Mouse (Mus musculus): ENCODE results near the gene Rasl10b. TPM values are rescaled to one million over a fixed set of nuclear protein-coding genes. Genes with fewer than 3 reads are reported as not detected.

Rasl10b gene
- polyA plus RNA-seq, 1 experiment from 2014 or later = 6.3 TPM

DNA sequence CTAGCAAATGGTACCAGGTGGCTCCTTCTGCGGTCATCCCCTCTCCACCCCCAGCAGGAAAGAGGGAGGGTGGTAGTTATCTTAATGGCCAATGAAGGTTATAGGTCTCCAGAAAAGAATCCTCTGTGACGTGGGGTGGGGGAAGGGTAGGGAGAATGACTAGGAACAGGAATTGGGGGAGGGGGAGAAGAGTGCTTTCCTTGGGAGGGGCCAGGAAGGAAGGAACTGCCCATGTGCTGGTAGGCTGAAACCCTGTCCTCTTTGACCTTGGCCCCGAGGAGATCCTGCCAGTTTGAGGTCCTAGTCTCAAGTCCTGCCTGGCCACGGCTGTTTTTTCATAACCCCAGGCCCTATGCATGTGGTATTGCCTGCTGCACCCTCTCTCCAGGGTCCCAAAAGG, 40.4 kb downstream of the Rasl10b start:
- Histone ChIP-seq H3K4me1 (peaks cover 22% of the 10 kb centered on the region), H3K4me2 (replicated peaks) (no peak overlapping the region), H3K9ac (no peak overlapping the region), H3K36me3 (no peaks in the 10 kb centered on the region), H3K27ac (no peak overlapping the region), H3K27me3 (peaks cover 21% of the 10 kb centered on the region), H3K9me3 (no peaks in the 10 kb centered on the region), H3K4me3 (no peak overlapping the region)
- WGBS = 18% methylated on average over 4 of the region's 4 CpGs
- ATAC-seq (ENCODE audit: insufficient number of reproducible peaks, insufficient read depth, low FRiP score, low TSS enrichment) = no peak

DNA sequence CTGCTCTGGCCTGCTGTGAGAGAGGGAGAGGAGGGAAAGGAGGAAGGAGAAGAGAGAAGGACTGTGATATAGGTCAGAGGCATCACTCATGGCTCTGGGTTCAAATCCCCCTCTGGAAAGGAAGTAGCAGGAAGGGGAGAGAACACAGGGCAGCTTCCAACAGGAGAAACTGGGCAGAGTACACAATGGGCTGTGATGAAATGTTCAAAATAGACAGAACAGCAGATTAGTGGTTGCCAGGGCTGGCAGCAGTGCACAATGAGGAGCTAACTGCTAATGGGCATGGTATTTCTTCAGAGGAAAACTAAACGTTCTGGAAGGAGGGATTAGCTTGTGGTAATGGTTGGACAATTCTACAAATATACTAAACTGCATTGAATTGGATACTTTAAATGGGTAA, 41.6 kb downstream of the Rasl10b start:
- no peaks in the 10 kb centered on the region for H3K9me3 ChIP-seq
- peaks cover 8% of the 10 kb centered on the region for H3K27me3 ChIP-seq
- ATAC-seq (ENCODE audit: insufficient number of reproducible peaks, insufficient read depth, low FRiP score, low TSS enrichment) = no peak
- H3K36me3 ChIP-seq = no peaks in the 10 kb centered on the region
- H3K4me1 ChIP-seq = peaks cover 20% of the 10 kb centered on the region
- H3K4me2 ChIP-seq (replicated peaks) = no peak overlapping the region
- 32% methylated on average over 1 of the region's 1 CpGs for WGBS
- no peak overlapping the region for H3K4me3 ChIP-seq
- H3K27ac ChIP-seq = no peak overlapping the region
- H3K9ac ChIP-seq = no peak overlapping the region

DNA sequence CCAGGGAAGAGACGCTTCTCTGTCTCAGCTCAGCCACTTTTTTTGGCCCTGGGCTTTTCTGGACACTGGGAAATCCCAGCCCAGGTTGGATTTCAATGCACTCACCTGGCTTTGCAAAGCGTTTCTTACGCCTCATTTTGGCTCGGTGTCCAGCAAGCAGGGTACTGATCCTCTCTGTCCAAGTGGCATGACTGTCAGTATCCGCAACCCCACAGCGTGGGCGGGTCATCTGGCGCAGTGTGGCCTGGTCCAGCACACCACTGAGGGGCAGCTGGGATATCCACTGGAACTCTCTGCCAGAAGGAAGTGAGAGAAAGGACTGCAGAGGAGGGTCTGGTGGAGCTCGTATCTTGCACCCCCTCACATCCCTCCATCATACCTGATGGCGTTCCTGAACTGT, 42.3 kb downstream of the Rasl10b start:
- WGBS = 81% methylated on average over 10 of the region's 10 CpGs

DNA sequence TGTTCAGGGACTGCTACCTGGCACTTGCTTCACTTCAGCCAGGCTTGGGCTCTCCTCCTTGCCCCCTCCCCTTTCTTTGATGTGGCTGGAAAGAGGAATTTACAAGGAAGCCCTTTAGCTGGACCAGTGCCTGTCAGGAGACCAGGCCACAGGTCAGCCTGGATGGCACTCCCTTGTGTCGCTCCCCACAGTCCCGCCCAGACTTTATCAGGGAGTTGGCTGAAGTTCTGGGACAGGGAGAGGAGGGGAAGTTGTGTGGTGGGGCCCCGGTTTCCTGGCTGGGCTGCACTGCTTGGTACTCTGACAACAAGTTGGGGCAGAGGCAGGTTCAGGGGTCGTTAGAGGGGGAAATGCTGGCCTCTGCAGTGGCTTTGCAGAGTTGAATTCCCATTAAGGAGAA, 45.6 kb downstream of the Rasl10b start:
- Histone ChIP-seq H3K9ac (no peak overlapping the region), H3K4me3 (no peak overlapping the region), H3K4me1 (peaks cover 5% of the 10 kb centered on the region), H3K4me2 (replicated peaks) (no peak overlapping the region), H3K36me3 (no peaks in the 10 kb centered on the region), H3K27me3 (no peaks in the 10 kb centered on the region), H3K9me3 (no peaks in the 10 kb centered on the region), H3K27ac (no peak overlapping the region)
- WGBS = 19% methylated on average over 4 of the region's 4 CpGs
- ATAC-seq (ENCODE audit: insufficient number of reproducible peaks, insufficient read depth, low FRiP score, low TSS enrichment) = no peak

More for the DNA sequence above, 42.3 kb downstream of the Rasl10b start:
- Histone ChIP-seq H3K9ac (no peak overlapping the region), H3K4me3 (no peak overlapping the region), H3K36me3 (no peaks in the 10 kb centered on the region), H3K9me3 (no peaks in the 10 kb centered on the region), H3K4me2 (replicated peaks) (no peak overlapping the region), H3K27me3 (peaks cover 6% of the 10 kb centered on the region), H3K4me1 (peaks cover 20% of the 10 kb centered on the region), H3K27ac (no peak overlapping the region)
- no peak for ATAC-seq (ENCODE audit: insufficient number of reproducible peaks, insufficient read depth, low FRiP score, low TSS enrichment)

DNA sequence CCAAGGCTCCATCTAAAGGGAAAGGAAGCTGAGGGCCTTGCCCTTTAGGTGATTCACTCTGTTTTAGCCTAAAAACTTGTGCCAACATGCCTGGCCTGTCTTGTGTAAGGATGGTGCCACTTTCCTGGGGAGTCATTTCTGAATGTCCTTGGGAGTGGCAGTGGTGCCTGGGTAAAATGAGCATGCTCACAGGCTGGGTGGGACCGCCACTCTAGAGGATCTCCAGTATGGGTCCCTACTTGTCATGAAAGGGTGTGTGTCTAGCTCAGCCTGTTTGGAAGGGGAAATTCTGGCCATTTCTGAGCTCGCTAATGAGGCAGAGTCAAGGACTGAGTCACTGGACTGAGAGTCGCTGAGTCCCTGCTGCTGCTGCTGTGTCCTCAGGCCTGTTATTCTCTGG, 46.7 kb downstream of the Rasl10b start:
- no peak overlapping the region for H3K4me3 ChIP-seq
- no peak for ATAC-seq (ENCODE audit: insufficient number of reproducible peaks, insufficient read depth, low FRiP score, low TSS enrichment)
- no peaks in the 10 kb centered on the region for H3K36me3 ChIP-seq
- no peak overlapping the region for H3K9ac ChIP-seq
- peaks cover 5% of the 10 kb centered on the region for H3K4me1 ChIP-seq
- H3K4me2 ChIP-seq (replicated peaks) = no peak overlapping the region
- H3K27me3 ChIP-seq = peaks cover 5% of the 10 kb centered on the region; the same call in 1 of the 2 replicates
- H3K27ac ChIP-seq = no peak overlapping the region
- 63% methylated on average over 3 of the region's 3 CpGs for WGBS
- H3K9me3 ChIP-seq = no peaks in the 10 kb centered on the region

DNA sequence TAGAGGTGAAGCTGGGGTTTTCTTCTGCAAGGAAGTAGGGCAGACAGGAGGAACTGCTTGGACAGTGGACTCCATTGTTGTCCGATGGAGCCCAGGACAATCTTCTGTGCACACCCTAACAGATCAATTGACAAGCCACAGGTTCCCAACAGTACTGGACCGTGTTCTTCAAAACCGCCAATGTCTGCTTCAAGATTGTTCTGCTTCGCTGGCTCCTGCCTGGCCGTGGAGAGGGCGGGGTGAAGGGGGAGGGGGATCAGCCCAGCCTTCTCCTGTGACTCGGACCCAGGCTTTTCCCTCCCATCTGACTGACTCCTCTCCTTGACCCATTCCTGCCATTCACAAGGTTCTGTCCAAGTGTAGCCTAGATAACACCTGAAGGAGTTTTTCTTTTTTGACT, 48.3 kb downstream of the Rasl10b start:
- H3K27ac ChIP-seq = no peak overlapping the region
- ATAC-seq (ENCODE audit: insufficient number of reproducible peaks, insufficient read depth, low FRiP score, low TSS enrichment) = no peak
- H3K36me3 ChIP-seq = no peaks in the 10 kb centered on the region
- H3K27me3 ChIP-seq = peaks cover 14% of the 10 kb centered on the region
- no peak overlapping the region for H3K4me3 ChIP-seq
- H3K4me2 ChIP-seq (replicated peaks) = no peak overlapping the region
- WGBS = 25% methylated on average over 7 of the region's 7 CpGs
- peaks cover 5% of the 10 kb centered on the region for H3K4me1 ChIP-seq
- no peak overlapping the region for H3K9ac ChIP-seq
- no peaks in the 10 kb centered on the region for H3K9me3 ChIP-seq

DNA sequence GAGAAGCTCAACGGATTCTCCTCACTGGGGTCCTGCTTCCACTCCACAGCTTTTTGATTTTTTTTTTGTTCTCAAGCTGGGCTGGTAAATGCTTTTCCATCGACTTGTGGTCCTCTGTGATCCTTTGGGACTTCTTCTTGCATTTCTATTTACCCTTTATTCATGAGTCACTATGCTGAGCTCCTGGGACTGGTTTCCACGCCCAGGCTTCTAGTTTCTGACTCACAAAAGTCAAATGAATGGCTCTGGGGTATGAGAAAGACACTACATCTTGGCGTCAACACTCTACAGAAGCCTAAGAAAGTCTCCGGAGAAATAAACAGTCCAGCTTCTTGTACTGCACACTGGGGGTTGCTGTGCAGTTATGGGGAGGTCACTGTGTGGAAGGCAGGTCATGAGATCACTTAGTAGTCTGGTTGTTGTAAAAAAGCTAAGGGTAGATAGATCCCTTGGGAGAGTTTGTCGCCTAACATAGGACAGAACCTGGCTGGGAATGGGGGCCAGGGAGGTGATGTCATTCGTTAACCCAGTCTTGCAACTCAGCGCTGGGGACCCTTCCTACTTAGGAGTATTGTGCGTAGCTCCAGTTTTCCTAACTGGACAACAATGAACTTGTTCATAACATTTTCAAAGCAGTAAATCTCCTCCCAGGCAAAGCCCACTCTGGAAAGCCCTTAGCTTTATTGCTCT, 49.1 kb downstream of the Rasl10b start:
- H3K4me1 ChIP-seq = peaks cover 5% of the 10 kb centered on the region
- no peaks in the 10 kb centered on the region for H3K9me3 ChIP-seq
- WGBS = 55% methylated on average over 9 of the region's 9 CpGs
- H3K4me2 ChIP-seq (replicated peaks) = no peak overlapping the region
- no peak for ATAC-seq (ENCODE audit: insufficient number of reproducible peaks, insufficient read depth, low FRiP score, low TSS enrichment)
- H3K27me3 ChIP-seq = peaks cover 22% of the 10 kb centered on the region
- H3K36me3 ChIP-seq = no peaks in the 10 kb centered on the region
- H3K4me3 ChIP-seq = no peak overlapping the region
- no peak overlapping the region for H3K9ac ChIP-seq
- no peak overlapping the region for H3K27ac ChIP-seq

DNA sequence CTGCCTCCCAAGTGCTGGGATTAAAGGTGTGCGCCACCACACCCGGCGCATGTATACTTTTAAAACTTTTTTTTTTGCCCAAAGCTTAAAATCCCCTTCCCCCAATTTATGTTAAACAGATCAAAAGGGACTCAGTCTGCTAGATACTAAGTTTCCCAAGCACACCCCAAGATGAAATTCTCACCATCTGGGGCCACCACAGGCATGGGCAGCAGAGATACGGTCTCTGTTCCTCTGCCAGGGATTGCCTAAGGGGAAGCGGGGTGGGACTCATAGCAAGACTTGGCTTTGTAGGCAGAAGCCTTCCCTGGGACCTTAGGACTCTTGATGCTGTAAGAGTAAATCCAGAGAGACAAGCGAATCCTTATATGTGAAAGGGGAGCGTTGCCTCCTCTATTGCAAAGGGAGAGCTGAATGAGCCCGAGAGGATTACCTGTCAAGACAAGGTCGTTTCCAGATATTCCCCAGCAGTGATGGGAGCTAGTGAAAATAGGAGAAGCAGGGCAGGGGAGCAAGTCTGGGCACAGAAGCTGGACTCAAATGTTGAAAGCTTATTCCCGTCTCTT, 52.6 kb downstream of the Rasl10b start:
- 63% methylated on average over 10 of the region's 10 CpGs for WGBS
- peak overlapping the region; percentile 46; the same call in 1 of the 2 replicates for H3K4me3 ChIP-seq
- no peaks in the 10 kb centered on the region for H3K36me3 ChIP-seq
- no peak overlapping the region for H3K27ac ChIP-seq
- no peaks in the 10 kb centered on the region for H3K9me3 ChIP-seq
- peaks cover 39% of the 10 kb centered on the region for H3K27me3 ChIP-seq
- no peak overlapping the region for H3K4me2 ChIP-seq (replicated peaks)
- H3K9ac ChIP-seq = no peak overlapping the region
- H3K4me1 ChIP-seq = no peaks in the 10 kb centered on the region; the same call in 1 of the 2 replicates
- ATAC-seq (ENCODE audit: insufficient number of reproducible peaks, insufficient read depth, low FRiP score, low TSS enrichment) = no peak

DNA sequence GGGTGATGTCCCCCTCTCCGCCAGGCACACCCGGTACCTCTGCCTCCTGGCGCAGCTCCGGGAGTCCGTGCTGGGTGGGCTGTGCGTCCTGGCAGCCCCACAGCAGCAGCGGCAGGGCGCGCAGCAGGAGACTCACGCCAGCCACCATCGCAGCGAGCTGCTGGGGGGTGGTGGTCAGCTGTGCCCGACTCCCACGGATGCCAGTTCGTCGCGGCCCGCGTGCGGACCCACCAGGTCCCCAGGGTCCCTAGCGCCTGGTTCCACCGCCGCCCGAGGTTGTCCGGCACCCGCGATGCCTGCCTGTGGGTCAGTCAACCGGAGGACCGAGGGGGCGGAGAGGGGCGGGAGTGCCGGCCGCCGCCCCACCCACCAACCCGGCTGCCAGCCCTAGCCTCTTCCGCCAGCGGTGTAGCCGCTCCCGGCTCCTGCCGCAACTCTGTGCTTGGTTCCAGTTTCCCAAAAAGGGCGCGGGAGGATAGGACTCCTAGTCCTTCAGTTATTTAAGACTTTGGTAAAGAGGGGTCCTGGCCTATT, 53.8 kb downstream of the Rasl10b start, which contains the start of gene Mmp28:
TSS of gene Mmp28 (minus strand) at position 361 of the 534 bp plus-strand sequence.
- peak within 1 kb of the TSS; percentile 46 for H3K4me3 ChIP-seq
- peak within 1 kb of the TSS; percentile 58 for H3K9ac ChIP-seq
- no peak within 1 kb of the TSS for H3K27ac ChIP-seq
- H3K9me3 ChIP-seq = no peaks in the 10 kb centered on the region
- H3K36me3 ChIP-seq = no peaks in the 10 kb centered on the region
- peak within 1 kb of the TSS; percentile 83 for H3K4me2 ChIP-seq (replicated peaks)
- H3K4me1 ChIP-seq = no peaks in the 10 kb centered on the region; the same call in none of the 2 replicates
- H3K27me3 ChIP-seq = peaks cover 39% of the 10 kb centered on the region
- no peak for ATAC-seq (ENCODE audit: insufficient number of reproducible peaks, insufficient read depth, low FRiP score, low TSS enrichment)
- 0% methylated on average over 42 of the region's 42 CpGs for WGBS

DNA sequence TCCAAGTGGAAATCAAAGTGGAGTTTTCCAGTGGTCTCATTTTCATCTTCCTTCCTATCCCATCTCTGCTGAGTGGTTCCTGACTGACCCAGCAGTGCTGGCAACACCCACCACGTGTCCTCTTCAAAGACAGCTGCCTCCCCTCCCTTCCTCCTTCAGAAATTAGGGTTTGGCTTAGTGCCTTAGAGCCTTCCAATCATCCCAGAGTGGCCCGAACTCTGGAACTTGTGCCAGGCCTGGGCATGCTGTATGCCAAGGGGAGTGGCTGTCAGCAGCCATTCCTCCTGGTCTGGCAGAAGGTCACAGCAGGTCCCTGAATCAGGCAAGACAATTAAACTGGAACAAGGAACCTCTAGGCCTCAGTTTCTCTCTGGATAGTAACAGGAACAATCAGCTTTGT, 57.0 kb downstream of the Rasl10b start:
- Histone ChIP-seq H3K27ac (no peak overlapping the region), H3K27me3 (peaks cover 34% of the 10 kb centered on the region), H3K4me3 (no peak overlapping the region), H3K36me3 (no peaks in the 10 kb centered on the region), H3K9ac (no peak overlapping the region), H3K4me1 (no peaks in the 10 kb centered on the region; the same call in 1 of the 2 replicates), H3K9me3 (no peaks in the 10 kb centered on the region), H3K4me2 (replicated peaks) (no peak overlapping the region)
- ATAC-seq (ENCODE audit: insufficient number of reproducible peaks, insufficient read depth, low FRiP score, low TSS enrichment) = no peak
- 36% methylated on average over 2 of the region's 2 CpGs for WGBS

DNA sequence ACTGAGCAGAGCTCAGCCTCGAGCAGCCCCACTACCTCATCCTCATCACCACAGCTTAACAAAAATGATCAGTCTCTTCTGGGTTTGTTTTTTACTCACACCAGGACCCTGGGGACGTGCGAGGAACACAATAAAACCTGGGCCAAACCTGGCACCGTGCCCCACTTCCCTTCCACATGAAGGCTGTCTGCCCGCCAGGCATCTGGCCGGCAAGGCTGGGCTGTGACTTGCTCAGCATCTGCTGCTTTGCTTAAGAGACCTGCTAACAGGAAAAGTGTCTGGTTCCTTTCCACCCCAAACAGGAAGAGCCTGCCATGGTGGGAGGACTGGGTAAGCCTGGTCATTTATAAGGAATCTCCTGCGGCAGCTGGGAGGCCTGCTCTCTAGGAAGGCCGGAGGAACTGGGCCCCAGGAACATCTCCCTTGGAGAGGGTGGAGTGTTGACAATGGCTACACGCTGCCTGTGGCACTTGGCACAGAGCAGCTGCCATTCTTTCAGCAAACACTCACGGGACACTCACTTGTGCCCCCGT, 58.2 kb downstream of the Rasl10b start:
- no peak overlapping the region for H3K9ac ChIP-seq
- H3K4me1 ChIP-seq = peaks cover 3% of the 10 kb centered on the region; the same call in 1 of the 2 replicates
- WGBS = 63% methylated on average over 11 of the region's 11 CpGs

DNA sequence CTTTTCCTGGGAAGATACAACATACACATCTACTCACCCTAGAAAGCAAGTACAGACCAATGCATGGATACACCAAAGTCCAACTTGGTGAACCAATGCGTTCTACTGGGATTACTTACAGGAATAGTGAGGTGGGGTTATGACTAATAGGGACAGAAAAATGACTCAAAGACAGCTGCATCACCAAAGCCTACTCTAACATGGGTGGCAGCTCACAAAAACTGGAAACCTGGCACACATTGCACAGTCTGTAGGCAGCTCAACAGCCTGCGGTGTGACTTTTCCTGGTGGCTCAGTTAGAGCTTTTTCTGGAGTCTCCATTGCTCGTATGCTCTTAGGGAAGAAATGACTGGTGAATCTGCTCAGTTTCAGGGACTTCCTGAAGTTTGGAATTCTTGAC, 59.8 kb downstream of the Rasl10b start:
- WGBS = 84% methylated on average over 3 of the region's 3 CpGs
- Histone ChIP-seq H3K9ac (no peak overlapping the region), H3K27me3 (peaks cover 10% of the 10 kb centered on the region), H3K27ac (no peak overlapping the region), H3K4me1 (peaks cover 4% of the 10 kb centered on the region; the same call in 1 of the 2 replicates), H3K4me2 (replicated peaks) (no peak overlapping the region), H3K4me3 (no peak overlapping the region), H3K36me3 (no peaks in the 10 kb centered on the region), H3K9me3 (no peaks in the 10 kb centered on the region)
- no peak for ATAC-seq (ENCODE audit: insufficient number of reproducible peaks, insufficient read depth, low FRiP score, low TSS enrichment)

More for the DNA sequence above, 58.2 kb downstream of the Rasl10b start:
- H3K4me3 ChIP-seq = no peak overlapping the region
- no peak overlapping the region for H3K27ac ChIP-seq
- H3K9me3 ChIP-seq = no peaks in the 10 kb centered on the region
- ATAC-seq (ENCODE audit: insufficient number of reproducible peaks, insufficient read depth, low FRiP score, low TSS enrichment) = no peak
- no peak overlapping the region for H3K4me2 ChIP-seq (replicated peaks)
- peaks cover 25% of the 10 kb centered on the region for H3K27me3 ChIP-seq
- H3K36me3 ChIP-seq = no peaks in the 10 kb centered on the region
